Mouse (Mus musculus): ENCODE measurements around the gene H2-M5.

H2-M5 gene

GRCm38 (mm10) chr17:36993770-36994325 lies 4.5 kb upstream of the H2-M5 start:
- peak; percentile 92 for DNase-seq (ENCODE audit: low read depth, low spot score)

GRCm38 (mm10) chr17:36992336-36993104 lies 3.2 kb upstream of the H2-M5 start:
- DNase-seq (ENCODE audit: low read depth, low spot score) = no peak

DNA sequence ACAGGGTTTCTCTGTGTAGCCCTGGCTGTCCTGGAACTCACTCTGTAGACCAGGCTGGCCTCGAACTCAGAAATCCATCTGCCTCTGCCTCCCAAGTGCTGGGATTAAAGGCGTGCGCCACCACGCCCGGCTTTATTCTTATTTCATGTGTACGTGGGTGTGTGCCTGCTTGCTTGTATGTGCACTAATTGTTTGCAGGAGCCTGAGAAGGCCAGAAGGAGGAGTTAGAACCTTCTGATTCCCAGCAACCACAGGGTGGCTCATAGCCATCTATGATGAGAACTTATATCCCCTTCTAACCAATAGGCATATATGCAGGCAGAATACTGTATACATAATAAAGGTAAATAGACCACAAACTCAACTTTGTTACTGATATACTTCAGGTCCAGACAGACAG lies 1.3 kb upstream of the H2-M5 start:
- DNase-seq (ENCODE audit: low read depth, low spot score) = peak; percentile 67

GRCm38 (mm10) chr17:36988475-36988874 lies 862 bp downstream of the H2-M5 start:
- peak; percentile 80 for DNase-seq (ENCODE audit: low read depth, low spot score)

GRCm38 (mm10) chr17:36982253-36983155 lies 6.8 kb downstream of the H2-M5 start:
- peak; percentile 92 for DNase-seq (ENCODE audit: low read depth, low spot score)

DNA sequence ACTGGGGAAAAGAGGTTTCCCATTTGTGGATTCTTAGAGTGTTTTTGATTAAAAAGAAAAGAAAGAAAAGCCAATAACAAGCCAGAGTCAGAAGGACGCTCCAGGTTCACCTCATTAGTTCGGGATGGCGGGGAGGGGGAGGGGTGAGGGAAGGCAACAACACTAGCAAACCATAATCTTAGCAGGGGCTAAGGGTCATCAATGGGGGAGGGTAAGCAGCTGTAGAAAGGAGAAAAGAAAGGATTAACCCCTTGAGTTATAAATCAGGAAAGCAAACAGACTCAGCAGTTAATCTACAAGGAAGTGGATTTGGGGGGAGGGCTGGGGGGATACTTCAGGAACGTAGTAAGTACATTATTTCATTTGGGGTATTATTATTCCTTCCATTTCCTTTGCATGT lies 7.5 kb downstream of the H2-M5 start:
- peak; percentile 92 for DNase-seq (ENCODE audit: low read depth, low spot score)

- peak; percentile 76 for DNase-seq (ENCODE audit: low read depth, low spot score)
Measured at GRCm38 (mm10) chr17:36981221-36981813, 8.0 kb downstream of the H2-M5 start, which contains the start of gene 2410137M14Rik. Gene 2410137M14Rik (minus strand): TSS chr17:36981237.

DNA sequence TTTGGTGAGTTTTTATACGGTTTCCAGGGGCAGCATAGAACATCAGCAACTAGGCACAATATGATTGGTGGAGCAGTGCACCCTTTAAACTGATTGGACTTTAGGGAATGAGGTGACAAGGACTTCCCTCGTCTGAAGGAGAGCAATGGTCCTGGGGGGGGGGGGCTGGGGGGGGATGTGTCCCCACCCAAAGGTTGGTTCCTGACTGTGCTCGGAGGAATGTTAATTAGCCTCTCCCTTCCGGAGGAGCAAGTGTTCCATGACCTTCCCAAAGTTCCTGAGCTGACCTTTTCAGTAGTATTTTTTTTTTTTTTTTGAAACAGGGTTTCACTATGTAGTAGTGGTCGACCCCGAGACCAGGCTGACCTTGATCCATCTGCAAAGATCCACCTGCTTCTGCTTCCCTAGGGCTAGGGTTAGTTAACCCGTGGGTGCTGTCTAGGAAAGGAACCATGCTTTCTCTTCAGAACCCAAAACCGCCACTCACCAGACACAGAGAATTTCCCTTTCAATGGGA lies 16.0 kb downstream of the H2-M5 start:
- DNase-seq (ENCODE audit: low read depth, low spot score) = peak; percentile 98

DNA sequence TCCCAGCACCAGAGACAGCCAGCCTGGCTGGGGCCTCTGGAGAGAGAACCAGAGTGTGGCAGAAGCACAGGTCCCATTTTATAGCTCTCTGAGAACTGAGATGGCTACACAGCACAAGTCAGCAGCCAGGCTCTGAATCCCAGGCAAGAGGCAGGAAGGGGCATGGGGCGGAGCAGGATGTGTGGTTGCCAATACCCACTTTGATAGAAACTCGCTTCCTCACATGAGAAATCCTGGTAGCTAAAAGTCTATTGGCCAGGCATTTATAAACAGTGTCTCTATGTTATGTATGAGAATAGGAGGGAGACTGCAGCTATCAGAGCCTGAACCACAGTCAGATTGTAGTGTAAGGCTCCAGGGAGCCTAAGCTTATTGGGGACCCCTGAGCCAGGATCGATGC lies 16.5 kb downstream of the H2-M5 start:
- peak; percentile 91 for DNase-seq (ENCODE audit: low read depth, low spot score)

- peak; percentile 51 for DNase-seq (ENCODE audit: low read depth, low spot score)
Measured at GRCm38 (mm10) chr17:36971172-36971850, 18.0 kb downstream of the H2-M5 start.

GRCm38 (mm10) chr17:36970316-36970890 lies 18.9 kb downstream of the H2-M5 start:
- peak; percentile 90 for DNase-seq (ENCODE audit: low read depth, low spot score)

GRCm38 (mm10) chr17:36966875-36967274 lies 22.5 kb downstream of the H2-M5 start:
- peak; percentile 16 for DNase-seq (ENCODE audit: low read depth, low spot score)

DNA sequence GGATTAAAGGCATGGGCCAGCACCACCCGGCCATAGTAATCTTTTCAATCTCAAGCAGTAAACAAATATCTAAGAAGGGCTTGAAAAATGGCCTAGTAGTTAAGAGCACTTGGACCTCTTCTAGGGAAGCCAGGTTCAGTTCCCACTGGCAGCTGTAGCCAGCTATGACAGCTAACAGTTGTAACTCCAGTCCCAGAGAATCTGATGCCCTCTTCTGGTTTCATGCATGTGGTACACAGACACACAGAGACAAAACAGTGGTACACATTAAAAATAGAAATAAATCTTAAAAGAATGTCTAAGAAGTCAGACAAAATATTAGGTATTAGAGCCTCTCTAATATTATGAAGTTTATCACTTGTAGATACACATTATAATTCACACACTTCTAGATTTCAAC lies 28.2 kb downstream of the H2-M5 start:
- peak; percentile 25 for DNase-seq (ENCODE audit: low read depth, low spot score)

- DNase-seq (ENCODE audit: low read depth, low spot score) = no peak
Measured at GRCm38 (mm10) chr17:36958884-36959283, 30.5 kb downstream of the H2-M5 start.

DNA sequence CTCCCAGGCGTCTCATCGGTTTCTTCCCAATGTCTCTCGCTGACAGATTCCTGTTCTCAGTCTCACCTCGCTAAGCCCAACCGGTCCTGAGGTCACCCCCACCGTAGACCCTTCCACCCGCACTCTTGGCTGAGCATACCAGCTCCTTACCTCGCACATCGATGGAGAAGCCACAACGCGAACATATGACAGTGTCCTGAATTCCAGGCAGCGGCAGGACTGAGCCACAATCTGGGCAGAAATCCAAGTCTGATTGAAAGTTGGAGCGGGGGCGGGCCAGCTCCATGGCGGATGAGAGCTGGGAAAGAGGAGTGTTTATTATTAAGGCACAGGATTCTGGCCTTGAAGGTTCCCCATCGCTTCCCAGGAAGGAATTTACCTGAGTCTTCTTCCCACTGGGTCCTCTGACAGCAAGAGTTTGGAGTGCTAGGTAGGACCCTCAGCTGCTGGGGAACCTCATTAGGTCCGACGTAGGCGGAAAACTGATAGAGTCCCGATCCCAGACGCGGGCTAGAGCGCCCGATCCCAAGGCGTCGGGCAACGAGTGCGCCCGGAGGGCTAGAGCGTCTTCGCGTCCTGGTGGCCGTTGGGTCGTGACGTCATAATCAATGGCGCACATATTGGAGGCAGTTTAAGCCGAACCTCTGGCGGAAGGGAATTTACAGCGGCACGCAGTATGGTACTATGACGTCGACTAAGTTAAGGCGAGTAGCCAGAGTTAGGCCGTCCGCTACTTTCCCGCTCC lies 31.2 kb downstream of the H2-M5 start, which contains the start of the genes Znrd1 and Znrd1as:
Znrd1 (minus strand) TSS at position 561 of the 745 bp plus-strand sequence.
Znrd1as (plus strand) TSS at position 594 of the 745 bp plus-strand sequence.
- peak; percentile 99 for DNase-seq (ENCODE audit: low read depth, low spot score)

- DNase-seq (ENCODE audit: low read depth, low spot score) = no peak
Measured at GRCm38 (mm10) chr17:36953062-36953461, 36.3 kb downstream of the H2-M5 start.

DNA sequence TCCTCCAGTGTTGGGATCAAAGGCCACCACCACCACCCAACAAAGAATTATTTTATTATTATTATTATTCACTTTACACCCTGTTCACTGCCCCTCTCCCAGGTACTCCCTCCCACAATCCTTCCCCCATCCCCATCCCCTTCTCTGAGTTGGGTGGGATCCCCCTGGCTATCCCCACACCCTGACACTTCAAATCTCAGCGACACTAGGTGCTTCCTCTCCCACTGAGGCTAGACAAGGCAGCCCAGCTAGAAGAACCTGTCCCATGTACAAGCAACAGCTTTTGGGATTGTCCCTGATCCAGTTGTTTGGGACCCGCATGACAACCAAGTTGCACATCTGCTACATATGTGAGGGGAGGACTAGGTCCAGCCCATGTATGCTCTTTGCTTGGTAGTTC lies 36.7 kb downstream of the H2-M5 start:
- DNase-seq (ENCODE audit: low read depth, low spot score) = no peak

GRCm38 (mm10) chr17:36950981-36951947 lies 38.1 kb downstream of the H2-M5 start, which contains the start of gene Ppp1r11:
Gene Ppp1r11 (minus strand): TSS chr17:36951741.
- peak; percentile 99 for DNase-seq (ENCODE audit: low read depth, low spot score)

All from R1 (cell line).